Mouse (Mus musculus) mature B cell (primary cell): ENCODE results near the gene Btnl10.
"Not testable (repeated sequence)": the region's sequence is repeated elsewhere in the genome, so short reads cannot be mapped to it uniquely, and the experiment has no call there.

Source experiments
- in situ Hi-C: fragments of 300-500 bp; cut with MboI; formaldehyde crosslinking; loops from 2 replicates; pipeline ENCODE4 v1.14.3; 2019

The Btnl10 gene

DNA sequence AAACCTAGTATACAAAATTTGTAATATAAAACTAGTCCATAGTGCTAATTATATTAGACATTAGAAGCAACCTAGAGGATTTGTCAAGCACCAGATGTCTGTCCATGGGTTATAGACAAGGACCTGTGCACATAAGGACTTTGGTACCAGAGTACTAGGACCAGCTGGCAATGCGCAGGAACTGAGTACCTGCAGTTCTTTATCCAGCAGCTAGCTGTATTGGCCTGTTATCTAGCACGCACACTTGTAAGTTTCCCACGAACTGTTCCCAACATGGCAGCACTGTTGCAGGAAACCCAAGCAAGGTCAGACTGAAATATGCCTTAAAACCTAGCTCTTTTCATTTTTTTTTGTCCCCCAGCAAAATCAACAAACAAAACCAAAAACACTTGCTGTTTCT, 12.5 kb downstream of the Btnl10 start:
- in situ Hi-C loops = no loop called here

DNA sequence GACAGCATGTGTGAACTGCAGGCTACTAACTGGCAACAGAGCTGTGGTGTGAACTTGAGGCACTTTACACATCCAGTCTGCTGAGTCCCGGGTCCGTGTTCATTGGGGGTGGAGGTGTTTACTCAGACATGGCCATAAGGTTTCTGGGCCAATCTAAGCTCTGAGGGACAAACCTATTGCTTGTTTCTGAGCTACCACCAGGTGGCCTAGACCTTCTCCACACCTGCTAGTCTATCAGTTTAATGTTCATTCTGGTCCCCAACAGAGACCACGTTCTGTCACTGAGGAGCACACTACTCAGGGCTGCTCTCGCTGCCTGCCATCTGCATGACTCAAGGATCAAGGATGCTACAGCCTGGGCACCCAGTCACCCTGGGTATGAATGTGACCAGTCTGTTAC, 13.9 kb downstream of the Btnl10 start:
- in situ Hi-C loops = no loop called here

DNA sequence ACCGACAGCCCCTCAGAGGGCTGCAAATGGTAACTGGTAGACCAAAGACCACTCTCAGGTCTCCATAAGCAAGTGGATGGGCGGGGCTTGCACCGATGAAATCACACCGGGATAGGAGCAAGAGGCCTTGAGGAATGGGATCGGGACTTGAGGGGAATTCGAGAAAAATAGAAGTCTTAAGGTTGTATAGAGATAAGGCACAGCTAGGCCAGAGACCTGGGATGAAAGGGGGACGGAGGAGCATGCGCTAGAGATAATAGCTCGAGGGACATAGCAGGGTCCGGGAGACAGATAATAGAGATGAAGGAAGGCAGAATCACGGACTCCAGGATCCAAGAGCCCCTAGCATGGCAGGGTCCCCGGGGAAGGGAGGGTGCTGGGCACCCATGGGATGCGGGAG, 20.2 kb downstream of the Btnl10 start:
- in situ Hi-C loops = no loop called here

DNA sequence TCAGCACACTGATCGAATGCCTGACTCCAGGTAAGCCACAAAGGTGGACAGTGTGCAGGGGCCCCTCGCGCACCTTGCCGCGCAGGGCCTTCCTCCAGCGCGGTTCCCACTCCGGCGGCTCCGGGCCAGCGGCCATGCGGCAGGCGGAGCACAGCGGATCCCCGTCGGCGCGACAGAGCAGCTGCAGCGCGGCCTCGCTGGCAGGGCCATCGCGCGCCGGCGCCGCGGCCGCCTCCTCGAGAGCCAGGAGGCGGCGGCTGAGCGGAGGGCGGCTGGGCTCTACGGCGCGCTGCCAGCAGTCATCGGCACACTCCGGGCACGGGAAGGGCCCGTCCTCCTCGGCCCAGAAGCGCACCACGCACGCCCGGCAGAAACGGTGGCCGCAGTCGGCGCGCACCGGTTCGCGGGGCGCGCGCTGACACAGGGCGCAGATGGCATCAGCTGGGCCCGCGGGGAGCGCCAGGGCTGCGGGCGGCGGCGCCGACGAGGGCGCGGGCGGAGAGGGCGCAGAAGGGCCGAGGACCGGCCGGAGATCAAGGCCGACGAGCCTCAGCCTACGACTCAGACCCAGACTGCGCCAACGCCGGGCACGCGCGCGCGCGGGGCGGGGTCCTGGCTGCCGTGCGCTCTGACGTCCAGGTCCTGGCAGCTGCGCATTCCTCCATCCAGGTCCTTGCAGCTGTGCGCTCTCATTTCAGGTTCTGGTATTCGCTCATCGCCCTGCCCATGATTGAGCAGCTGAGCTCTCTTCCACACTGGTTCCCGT, 20.8 kb downstream of the Btnl10 start, which contains the start of gene Rnf187:
Gene Rnf187, minus strand, starts transcription at position 595 of the 766 bp plus-strand sequence.
- in situ Hi-C loops = no loop called here

DNA sequence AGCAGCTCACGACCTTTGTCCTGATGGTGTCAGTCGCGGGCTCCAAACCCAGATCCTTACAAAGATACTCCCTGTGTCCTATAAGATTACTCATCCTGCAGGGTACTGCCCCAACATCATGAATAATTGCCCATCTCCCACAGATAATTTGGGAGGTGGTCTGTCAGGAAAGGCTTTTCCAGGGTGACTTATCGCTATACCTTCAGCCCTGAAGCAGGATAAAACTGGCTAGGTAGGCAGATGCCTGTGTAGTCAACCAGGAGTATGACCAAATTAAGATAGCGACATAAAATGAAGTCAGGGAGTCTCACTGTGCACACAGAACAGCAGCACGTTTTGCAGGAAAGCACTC, 21.4 kb downstream of the Btnl10 start:
- in situ Hi-C loops = no loop called here

DNA sequence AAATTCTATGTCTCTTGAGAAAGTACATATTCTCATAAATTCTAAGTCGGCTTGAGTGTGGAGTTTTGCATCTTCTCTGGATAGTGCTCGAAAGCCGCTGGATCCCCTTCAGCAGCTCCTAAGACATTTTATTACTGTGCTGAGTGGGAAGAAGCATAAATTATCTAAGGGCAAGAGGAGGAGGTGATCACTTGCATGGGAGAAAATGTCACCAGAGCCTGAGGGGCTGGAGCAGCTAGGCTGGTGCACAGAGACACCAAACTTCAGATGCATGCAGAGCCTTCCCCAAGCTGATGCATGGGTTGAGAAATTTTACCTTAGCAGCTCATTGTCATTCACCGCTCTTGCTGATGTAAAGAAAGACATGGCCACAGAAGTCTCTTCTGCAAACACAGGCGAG, 26.4 kb downstream of the Btnl10 start:
- in situ Hi-C loops = no loop called here

DNA sequence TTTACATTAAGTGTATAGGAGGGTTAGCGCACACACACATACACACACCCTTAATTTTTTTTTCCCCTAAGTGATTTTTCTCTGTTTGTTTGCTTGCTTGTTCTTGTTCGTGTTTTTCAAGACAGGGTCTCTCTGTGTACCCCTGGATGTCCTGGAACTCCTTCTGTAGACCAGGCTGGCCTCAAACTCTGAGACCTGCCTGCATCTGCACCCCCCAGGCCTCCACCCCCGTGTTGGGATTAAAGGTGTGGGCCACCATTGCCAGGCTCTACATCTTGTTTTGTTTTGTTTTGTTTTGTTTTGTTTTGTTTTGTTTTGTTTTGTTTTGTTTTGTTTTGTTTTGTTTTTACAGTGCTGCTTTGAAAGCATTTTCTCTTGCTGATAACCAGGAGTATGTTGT, 29.6 kb downstream of the Btnl10 start:
- in situ Hi-C loops = no loop called here

DNA sequence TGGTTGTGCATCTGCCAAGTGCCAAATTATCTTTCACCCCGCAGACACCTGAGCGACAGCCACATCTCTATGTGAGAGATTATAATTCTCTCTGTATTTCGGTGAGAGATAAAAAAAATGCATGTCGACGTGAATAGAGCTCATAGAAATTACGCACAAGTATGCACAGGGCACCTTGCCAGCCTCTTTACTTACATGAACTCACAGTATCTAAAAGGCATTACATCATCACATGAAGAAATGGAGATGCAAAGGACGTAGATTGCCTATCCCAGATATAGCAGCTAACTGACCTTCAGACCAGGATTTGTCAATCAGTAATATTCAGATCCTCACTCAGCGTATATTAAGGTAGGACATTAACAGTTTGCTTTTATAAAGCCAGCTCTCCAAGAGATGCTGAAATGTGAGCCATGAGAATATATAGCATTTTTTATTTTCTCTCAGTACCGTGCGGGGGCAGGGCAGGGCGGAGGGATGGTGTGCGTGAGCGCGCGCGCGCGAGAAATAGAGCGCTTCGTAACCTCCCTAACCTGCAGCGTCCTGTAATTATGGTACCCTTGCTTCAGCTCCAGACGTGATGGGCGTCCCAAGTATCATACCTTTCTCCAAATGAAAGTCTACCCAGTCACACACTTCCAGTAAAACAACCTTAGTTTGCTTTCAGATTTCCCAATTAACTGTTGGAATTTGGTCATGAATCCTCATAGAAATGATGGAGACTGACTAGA, 30.3 kb downstream of the Btnl10 start:
- in situ Hi-C loops = no loop called here

DNA sequence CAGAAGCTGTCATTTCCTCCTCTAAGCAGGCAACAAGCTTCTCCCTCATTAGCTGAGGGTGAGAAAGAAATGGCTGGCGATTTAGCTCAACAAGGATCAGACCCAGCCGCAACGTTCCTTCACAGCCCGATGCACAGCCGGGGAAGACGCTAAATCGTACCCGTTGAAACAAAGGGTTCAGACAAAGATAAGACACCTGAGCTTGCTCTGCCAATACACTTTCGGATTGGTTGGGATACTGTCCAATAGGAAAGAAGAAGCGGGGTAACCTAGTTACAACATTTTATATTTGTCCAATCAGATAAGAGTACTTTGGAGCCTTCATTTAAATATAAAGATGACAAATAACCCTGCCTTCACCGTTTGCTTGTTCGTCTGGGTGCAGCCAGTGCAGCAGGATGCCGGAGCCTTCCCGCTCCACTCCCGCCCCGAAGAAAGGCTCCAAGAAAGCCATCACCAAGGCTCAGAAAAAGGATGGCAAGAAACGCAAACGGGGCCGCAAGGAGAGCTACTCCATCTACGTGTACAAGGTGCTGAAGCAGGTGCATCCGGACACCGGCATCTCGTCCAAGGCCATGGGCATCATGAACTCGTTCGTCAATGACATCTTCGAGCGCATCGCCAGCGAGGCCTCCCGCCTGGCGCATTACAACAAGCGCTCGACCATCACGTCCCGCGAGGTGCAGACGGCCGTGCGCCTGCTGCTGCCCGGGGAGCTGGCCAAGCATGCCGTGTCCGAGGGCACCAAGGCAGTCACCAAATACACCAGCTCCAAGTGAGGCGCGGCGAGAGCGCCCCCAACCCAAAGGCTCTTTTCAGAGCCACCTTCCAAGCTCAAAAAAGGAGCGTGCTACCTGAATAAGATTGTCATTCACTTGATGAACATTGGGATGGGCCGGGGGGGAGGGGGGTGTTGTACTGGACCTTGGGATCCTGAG, 31.1 kb downstream of the Btnl10 start, which contains the start of gene Hist3h2ba:
Gene Hist3h2ba, plus strand, starts transcription at position 379 of the 938 bp plus-strand sequence.
- in situ Hi-C loops = no loop called here

DNA sequence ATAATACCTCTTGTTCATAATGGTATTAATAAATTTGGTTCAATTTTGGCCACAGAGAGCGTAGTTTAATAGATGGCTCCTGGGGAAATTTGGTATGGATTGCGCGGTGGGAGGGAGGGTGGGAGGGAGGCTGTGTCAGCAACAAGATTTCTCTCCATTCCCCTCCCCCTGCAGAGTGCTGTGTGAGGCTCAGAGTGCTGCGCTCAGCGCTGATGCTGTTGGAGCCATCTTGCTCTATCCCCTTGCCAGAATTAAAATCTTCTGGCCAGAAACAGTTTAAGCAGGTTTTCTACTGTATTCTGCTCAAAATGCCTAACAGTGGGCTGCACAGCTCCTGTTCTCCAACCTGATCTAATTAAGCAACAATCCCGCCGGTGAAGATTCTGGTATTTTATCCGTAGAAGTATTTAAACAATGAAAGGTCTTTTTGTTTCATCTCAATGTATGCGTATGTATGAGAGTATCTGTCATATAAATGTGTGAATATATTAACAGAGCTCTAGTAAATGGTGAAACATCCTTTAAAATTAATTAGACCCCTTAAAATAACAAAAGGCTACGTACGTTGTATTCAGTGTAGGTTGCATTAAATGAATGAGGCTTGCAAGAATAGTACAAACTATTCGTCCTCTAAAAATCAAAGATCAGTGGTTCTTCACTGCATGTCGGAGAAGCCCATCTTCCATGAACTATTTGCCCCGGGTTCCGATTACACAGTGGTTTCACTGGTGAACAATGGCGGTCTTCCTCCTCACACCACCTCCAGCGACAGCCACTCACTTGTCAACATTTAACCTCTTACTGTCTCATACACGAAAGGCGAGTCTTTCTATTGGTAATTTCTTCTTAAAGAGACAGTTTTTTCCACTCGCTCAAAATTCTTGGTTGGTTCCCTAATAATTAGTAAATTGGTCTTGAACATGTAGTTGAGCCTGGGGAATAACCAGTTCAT, 32.0 kb downstream of the Btnl10 start:
- in situ Hi-C loops = no loop called here

DNA sequence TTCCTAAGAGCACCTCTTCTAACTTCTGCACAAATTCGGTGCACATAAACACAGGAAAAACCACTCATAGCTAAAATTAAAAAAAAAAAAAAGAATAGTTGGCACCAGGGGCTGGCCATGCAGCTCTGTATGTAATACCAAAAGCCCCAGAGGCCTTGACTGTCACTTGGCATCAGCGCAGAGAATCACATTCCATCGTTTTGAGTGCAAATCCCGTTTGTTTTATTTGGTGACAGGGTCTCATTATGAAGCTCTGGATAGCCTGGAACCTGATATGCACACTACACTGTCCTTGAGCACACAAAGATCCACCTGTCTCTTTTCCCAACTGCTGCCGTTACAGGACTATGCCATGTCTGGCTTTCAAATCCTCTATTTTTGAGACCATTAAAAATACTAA, 33.5 kb downstream of the Btnl10 start:
- in situ Hi-C loops = no loop called here

DNA sequence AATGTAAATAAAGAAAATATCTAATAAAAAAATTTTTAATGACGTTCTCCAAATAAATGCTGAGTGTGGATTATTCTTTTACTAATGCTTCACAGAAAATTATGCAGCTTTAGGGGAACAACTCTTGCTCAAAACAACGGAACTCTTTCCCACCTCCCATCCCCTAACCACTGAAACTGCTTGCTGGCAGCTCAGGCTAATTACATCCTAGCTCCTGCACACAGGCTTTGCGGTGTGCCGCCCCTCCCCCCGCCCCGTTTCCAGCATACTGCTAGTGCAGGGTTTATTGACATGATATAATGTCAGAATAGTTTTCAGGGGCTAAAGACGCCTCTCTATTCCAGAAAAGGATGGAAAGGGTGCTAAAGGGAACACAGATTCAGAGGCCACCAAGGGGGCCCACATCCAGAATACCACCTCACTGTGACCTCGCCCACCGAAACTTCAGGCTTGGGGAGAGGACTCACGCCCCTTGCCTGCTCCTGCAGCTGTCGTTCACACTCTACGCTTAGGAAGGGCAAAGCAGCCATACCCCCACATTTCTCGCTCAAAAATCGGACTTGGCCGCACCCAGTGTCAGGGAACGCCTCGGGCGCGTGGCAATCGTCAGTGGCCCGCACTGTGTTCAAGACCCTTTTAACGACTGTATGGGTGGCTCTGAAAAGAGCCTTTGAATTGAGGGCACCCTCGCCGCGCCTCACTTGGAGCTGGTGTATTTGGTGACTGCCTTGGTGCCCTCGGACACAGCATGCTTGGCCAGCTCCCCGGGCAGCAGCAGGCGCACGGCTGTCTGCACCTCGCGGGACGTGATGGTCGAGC, 35.9 kb downstream of the Btnl10 start:
- in situ Hi-C loops = no loop called here

DNA sequence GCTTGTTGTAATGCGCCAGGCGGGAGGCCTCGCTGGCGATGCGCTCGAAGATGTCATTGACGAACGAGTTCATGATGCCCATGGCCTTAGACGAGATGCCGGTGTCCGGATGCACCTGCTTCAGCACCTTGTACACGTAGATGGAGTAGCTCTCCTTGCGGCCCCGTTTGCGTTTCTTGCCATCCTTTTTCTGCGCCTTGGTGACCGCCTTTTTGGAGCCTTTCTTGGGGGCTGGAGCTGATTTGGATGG, 36.4 kb downstream of the Btnl10 start:
- in situ Hi-C loops = not testable (repeated sequence)

DNA sequence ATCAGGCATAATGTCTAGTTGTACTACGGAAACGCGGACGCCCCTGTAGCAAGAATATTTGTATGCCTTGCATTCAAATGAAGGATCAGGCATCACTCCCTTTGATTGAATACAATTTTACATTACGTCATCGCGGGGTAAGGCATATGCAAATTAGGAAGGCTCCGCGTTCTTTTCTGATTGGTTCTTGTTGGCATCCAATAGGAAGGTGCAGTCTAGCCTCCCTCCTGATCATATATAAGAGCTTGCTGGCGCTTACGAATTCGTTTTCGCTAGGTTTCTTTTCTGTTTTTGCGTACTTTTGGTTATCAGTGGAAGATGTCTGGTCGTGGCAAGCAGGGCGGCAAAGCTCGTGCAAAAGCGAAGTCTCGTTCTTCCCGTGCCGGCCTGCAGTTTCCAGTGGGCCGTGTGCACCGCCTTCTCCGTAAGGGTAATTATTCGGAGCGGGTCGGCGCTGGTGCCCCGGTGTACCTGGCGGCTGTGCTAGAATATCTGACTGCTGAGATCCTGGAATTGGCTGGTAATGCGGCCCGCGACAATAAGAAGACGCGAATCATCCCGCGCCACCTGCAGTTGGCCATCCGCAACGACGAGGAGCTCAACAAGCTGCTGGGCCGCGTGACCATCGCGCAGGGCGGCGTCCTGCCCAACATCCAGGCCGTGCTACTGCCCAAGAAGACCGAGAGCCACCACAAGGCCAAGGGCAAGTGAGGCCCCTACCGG, 36.9 kb downstream of the Btnl10 start, which contains the start of the genes Hist3h2a and Trim17:
Gene Hist3h2a, plus strand, starts transcription at position 266 of the 723 bp plus-strand sequence.
Gene Trim17, plus strand, starts transcription at position 266 of the 723 bp plus-strand sequence.
- in situ Hi-C loops = no loop called here

DNA sequence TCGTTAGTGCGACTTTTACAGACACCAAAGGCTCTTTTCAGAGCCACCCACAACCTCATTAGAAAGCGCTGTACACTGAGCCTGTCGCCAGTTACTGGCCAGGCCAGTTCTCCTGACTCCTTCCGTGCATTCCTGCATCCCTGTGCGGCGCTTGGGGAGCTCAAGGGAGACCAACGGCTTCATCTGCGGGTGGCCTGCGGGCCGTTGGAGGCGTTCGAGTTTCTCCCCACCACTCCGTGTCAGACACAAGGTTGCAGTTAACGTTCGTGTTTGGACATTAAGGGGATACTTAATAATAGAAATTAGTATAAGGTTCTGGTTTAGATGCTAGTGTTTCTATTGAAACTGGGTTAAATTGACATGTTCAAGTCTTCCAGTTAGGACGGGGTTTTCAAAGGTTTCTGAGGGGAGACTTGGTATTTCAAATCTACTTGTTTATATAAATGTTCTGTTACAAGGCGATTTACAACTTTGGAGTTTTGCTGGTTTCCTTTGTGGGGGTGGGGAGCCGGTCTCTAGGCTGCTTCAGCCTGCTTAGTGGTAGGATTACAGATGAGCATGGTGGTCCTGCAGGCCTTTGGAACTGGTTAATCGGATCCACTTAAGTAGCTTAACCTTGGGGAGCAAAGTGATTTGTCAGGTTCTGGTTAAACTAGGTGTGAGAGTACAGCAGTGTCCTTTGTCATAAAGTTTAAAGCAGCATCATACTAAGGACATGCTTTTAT, 37.6 kb downstream of the Btnl10 start:
- in situ Hi-C loops = no loop called here

DNA sequence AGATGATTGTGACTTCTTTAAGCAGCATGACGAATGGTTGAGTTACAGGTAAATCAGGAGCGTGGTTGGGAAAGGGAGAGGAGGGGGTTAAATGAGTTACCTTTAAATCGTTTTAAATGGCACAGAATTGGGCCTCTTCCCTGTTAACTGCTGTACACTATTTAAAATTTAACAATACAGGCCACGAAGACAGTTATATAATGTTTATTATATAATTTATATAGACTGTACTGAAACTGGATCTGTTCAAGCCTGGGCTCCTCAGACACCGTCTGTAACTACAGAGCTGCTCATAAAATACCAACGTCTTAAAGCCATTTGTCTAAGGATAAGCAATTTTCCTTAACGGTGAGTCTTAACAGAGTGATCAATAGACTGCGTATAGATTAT, 38.2 kb downstream of the Btnl10 start:
- in situ Hi-C loops = no loop called here

DNA sequence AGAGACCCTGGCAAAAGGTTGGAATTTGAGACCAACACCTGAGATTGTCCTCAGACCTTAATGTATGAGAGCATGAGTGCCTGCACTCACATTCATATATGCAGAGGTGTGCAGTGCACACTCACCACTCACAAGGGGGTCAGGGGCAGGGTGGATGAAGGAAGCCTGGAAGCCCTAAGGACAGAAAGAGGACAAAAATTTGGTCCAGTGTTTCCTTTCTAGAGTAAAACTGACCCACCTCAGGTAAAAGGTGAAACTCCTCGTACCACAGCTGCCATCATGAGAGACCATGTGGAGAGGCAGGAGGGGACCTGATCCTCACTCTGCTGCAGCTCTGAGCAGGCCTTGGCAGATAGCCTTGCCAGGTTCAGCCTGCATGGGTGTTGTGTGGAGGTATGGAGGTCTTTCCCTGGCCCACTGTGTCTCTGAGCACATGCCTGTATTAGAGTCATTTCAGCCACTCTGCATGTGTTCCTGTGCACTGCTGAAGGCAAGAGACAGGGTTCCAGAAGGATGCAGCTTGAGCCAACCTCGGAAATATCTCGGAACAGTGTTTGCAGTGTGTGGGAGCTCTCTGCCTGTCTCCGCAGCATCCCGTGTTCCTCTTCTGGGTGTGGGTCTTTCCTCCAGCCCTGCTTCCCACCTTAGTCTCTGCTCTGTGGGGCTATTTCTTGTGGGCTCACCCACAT, 39.7 kb downstream of the Btnl10 start:
- in situ Hi-C loops = no loop called here

DNA sequence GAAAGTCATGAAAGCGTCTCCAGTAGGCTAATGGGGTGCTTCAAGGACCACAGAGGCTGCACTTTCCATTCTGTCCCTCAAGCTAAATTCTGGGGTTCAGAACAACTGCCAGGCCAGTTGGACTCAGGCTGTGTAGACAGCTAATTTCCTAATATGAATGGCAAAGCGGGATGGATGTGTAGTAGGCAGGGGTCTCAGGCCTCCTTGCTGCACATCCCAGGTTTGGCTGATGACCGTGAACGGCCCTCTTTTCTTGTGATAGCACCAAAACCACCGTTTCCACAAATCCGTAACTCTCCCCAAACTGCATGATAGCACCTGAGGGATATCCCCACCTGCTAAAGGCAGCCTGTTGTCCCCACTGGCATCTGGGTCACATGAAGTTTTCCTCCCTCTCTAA, 40.8 kb downstream of the Btnl10 start:
- in situ Hi-C loops = no loop called here
